Mouse (Mus musculus): Measurements from ENCODE around the gene Wwox. TPM values are rescaled to one million over a fixed set of nuclear protein-coding genes. Genes with fewer than 3 reads are reported as not detected.

Wwox gene
- polyA plus RNA-seq, 1 experiment = not detected

- Histone ChIP-seq H3K4me3 (ENCODE audit: insufficient read depth, low read depth, low read length) (no peak overlapping the region), H3K27ac (ENCODE audit: insufficient read depth, low read depth, low read length) (no peak overlapping the region), H3K4me1 (ENCODE audit: control insufficient read depth, insufficient read depth, low read length) (no peaks in the 10 kb centered on the region)
- 80% methylated on average over 6 of the region's 6 CpGs for WGBS
- no peak for TF ChIP-seq POLR2A (IDR thresholded peaks at IDR 0.05; ENCODE audit: insufficient read depth, low read depth, low read length)
- no peak for TF ChIP-seq CTCF (IDR thresholded peaks at IDR 0.05; ENCODE audit: insufficient read depth, low read depth, low read length)
Observed at GRCm38 (mm10) chr8:114947921-114948320, 508.5 kb downstream of the Wwox start.

DNA sequence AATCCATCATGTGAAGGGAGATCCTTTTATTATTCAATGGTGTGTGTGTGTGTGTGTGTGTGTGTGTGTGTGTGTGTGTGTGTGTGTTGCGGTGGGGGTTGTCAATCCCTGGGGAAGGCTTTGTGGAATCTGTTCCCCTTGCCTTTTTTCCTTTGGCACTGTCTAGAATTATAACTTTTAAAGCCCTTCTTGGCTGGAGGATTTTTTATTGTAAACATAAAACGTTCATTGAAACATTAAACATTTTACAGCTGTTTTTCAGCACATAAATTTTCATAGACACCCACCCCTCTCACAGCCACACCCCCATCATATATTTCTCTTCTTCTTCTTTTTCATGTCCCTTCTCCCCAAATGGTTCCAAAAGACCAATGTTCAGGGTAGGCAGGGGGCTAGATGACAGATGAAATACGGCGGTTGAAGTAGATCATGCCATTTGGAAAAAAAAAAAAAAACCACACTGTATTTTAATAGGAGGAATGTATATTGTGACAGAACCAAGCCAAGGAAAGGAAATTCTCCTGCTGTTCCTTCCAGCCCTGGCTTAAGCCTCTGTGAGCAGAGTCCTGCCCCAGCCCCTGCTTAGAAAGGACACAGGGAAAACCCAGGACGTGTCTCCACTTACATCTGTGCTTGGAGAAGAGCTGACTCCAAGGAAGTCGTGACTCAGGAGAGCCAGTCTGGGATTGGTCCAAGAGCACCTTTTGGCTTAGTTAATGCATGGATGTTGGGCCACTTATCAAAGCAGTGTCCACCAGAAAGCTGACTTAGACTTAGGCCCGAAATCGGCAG, 517.1 kb downstream of the Wwox start:
- 90% methylated on average over 8 of the region's 8 CpGs for WGBS
- no peak overlapping the region for H3K27ac ChIP-seq (ENCODE audit: insufficient read depth, low read depth, low read length)
- H3K4me3 ChIP-seq (ENCODE audit: insufficient read depth, low read depth, low read length) = no peak overlapping the region
- TF ChIP-seq CTCF (IDR thresholded peaks at IDR 0.05; ENCODE audit: insufficient read depth, low read depth, low read length) = no peak
- TF ChIP-seq POLR2A (IDR thresholded peaks at IDR 0.05; ENCODE audit: insufficient read depth, low read depth, low read length) = no peak
- no peaks in the 10 kb centered on the region for H3K4me1 ChIP-seq (ENCODE audit: control insufficient read depth, insufficient read depth, low read length)

- H3K27ac ChIP-seq (ENCODE audit: insufficient read depth, low read depth, low read length) = no peak overlapping the region
- H3K4me3 ChIP-seq (ENCODE audit: insufficient read depth, low read depth, low read length) = no peak overlapping the region
- WGBS = 87% methylated on average over 16 of the region's 16 CpGs
- H3K4me1 ChIP-seq (ENCODE audit: control insufficient read depth, insufficient read depth, low read length) = no peaks in the 10 kb centered on the region
- no peak for TF ChIP-seq CTCF (IDR thresholded peaks at IDR 0.05; ENCODE audit: insufficient read depth, low read depth, low read length)
- TF ChIP-seq POLR2A (IDR thresholded peaks at IDR 0.05; ENCODE audit: insufficient read depth, low read depth, low read length) = no peak
Observed at GRCm38 (mm10) chr8:114958437-114959107, 519.1 kb downstream of the Wwox start.

- H3K27ac ChIP-seq (ENCODE audit: insufficient read depth, low read depth, low read length) = no peak overlapping the region
- no peak overlapping the region for H3K4me3 ChIP-seq (ENCODE audit: insufficient read depth, low read depth, low read length)
- WGBS = 64% methylated on average over 11 of the region's 11 CpGs
- no peaks in the 10 kb centered on the region for H3K4me1 ChIP-seq (ENCODE audit: control insufficient read depth, insufficient read depth, low read length)
- TF ChIP-seq POLR2A (IDR thresholded peaks at IDR 0.05; ENCODE audit: insufficient read depth, low read depth, low read length) (no peak), CTCF (IDR thresholded peaks at IDR 0.05; ENCODE audit: insufficient read depth, low read depth, low read length) (no peak)
Observed at GRCm38 (mm10) chr8:114959406-114959805, 520.0 kb downstream of the Wwox start.

- H3K27ac ChIP-seq (ENCODE audit: insufficient read depth, low read depth, low read length) = no peak overlapping the region
- no peaks in the 10 kb centered on the region for H3K4me1 ChIP-seq (ENCODE audit: control insufficient read depth, insufficient read depth, low read length)
- H3K4me3 ChIP-seq (ENCODE audit: insufficient read depth, low read depth, low read length) = no peak overlapping the region
- WGBS = 76% methylated on average over 1 of the region's 1 CpGs
- no peak for TF ChIP-seq CTCF (IDR thresholded peaks at IDR 0.05; ENCODE audit: insufficient read depth, low read depth, low read length)
- TF ChIP-seq POLR2A (IDR thresholded peaks at IDR 0.05; ENCODE audit: insufficient read depth, low read depth, low read length) = no peak
Observed at GRCm38 (mm10) chr8:114962494-114962893, 523.0 kb downstream of the Wwox start.

DNA sequence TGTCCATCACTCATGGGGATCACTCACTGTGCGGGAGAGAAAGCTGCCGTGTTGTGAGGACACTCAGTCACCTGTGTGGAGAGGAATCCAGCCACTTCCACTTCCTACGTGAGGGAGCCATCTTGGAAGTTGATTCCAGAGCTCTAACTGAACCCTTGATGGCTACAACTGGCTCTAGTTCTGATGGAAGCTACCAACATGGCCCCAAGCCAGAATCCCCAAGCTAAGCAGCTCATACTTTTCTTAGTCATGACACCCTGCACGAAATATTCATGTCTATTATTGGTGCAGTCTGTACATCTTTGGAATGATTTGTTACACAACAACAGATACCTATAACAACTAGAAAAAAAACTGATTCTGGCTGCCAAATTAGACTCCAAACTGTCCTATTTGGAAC, 523.8 kb downstream of the Wwox start:
- Histone ChIP-seq H3K27ac (ENCODE audit: insufficient read depth, low read depth, low read length) (no peak overlapping the region), H3K4me3 (ENCODE audit: insufficient read depth, low read depth, low read length) (no peak overlapping the region), H3K4me1 (ENCODE audit: control insufficient read depth, insufficient read depth, low read length) (no peaks in the 10 kb centered on the region)
- TF ChIP-seq POLR2A (IDR thresholded peaks at IDR 0.05; ENCODE audit: insufficient read depth, low read depth, low read length) (no peak), CTCF (IDR thresholded peaks at IDR 0.05; ENCODE audit: insufficient read depth, low read depth, low read length) (no peak)
- 96% methylated on average over 4 of the region's 4 CpGs for WGBS

- no peak for TF ChIP-seq POLR2A (IDR thresholded peaks at IDR 0.05; ENCODE audit: insufficient read depth, low read depth, low read length)
- TF ChIP-seq CTCF (IDR thresholded peaks at IDR 0.05; ENCODE audit: insufficient read depth, low read depth, low read length) = no peak
- H3K4me3 ChIP-seq (ENCODE audit: insufficient read depth, low read depth, low read length) = no peak overlapping the region
- no peak overlapping the region for H3K27ac ChIP-seq (ENCODE audit: insufficient read depth, low read depth, low read length)
- 94% methylated on average over 6 of the region's 6 CpGs for WGBS
- H3K4me1 ChIP-seq (ENCODE audit: control insufficient read depth, insufficient read depth, low read length) = no peaks in the 10 kb centered on the region
Observed at GRCm38 (mm10) chr8:114964206-114964605, 524.8 kb downstream of the Wwox start.

DNA sequence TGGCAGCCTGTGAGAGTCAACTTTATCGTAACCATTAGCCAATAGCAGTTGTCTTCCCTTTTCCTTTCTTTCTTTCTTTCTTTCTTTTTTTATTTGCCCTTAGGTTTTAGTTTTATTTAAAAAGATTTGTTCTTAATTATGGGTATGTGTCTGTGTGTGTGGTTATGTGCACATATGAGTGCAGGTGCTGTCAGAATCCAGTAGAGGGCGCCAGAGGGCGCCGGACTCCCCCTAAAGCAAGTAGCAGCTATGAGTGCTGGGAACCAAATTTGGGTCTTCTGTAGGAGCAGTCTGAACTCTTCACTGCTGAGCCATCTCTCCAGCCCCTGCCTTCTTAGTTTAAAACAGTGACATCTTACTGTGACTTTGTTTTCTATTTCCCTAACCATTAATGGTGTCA, 529.4 kb downstream of the Wwox start:
- no peak overlapping the region for H3K4me3 ChIP-seq (ENCODE audit: insufficient read depth, low read depth, low read length)
- H3K27ac ChIP-seq (ENCODE audit: insufficient read depth, low read depth, low read length) = no peak overlapping the region
- TF ChIP-seq CTCF (IDR thresholded peaks at IDR 0.05; ENCODE audit: insufficient read depth, low read depth, low read length) (no peak), POLR2A (IDR thresholded peaks at IDR 0.05; ENCODE audit: insufficient read depth, low read depth, low read length) (no peak)
- 85% methylated on average over 4 of the region's 4 CpGs for WGBS
- peaks cover 5% of the 10 kb centered on the region; the same call in 1 of the 2 replicates for H3K4me1 ChIP-seq (ENCODE audit: control insufficient read depth, insufficient read depth, low read length)

GRCm38 (mm10) chr8:114971378-114971777, 531.9 kb downstream of the Wwox start:
- Histone ChIP-seq H3K27ac (ENCODE audit: insufficient read depth, low read depth, low read length) (no peak overlapping the region), H3K4me3 (ENCODE audit: insufficient read depth, low read depth, low read length) (no peak overlapping the region), H3K4me1 (ENCODE audit: control insufficient read depth, insufficient read depth, low read length) (peaks cover 6% of the 10 kb centered on the region; the same call in 1 of the 2 replicates)
- WGBS = 59% methylated on average over 8 of the region's 8 CpGs
- TF ChIP-seq CTCF (IDR thresholded peaks at IDR 0.05; ENCODE audit: insufficient read depth, low read depth, low read length) = peak; percentile 79
- no peak for TF ChIP-seq POLR2A (IDR thresholded peaks at IDR 0.05; ENCODE audit: insufficient read depth, low read depth, low read length)
